Mouse (Mus musculus): Measurements from ENCODE around the gene Abr. TPM values are rescaled to one million over a fixed set of nuclear protein-coding genes. Genes with fewer than 3 reads are reported as not detected.

The Abr gene
- polyA plus RNA-seq, 1 experiment = 170 TPM

- 31% methylated on average over 3 of the region's 3 CpGs for WGBS
- H3K27ac ChIP-seq (ENCODE audit: insufficient read depth, low read length) = no peak overlapping the region
- no peaks in the 10 kb centered on the region for H3K27me3 ChIP-seq (ENCODE audit: control insufficient read depth, insufficient read depth, low read length)
- TF ChIP-seq POLR2A (IDR thresholded peaks at IDR 0.05; ENCODE audit: borderline replicate concordance, insufficient read depth, low read length) = no peak
- TF ChIP-seq CTCF (IDR thresholded peaks at IDR 0.05; ENCODE audit: borderline replicate concordance, insufficient read depth, low read depth, low read length) = no peak
- H3K4me1 ChIP-seq (ENCODE audit: control insufficient read depth, insufficient read depth, low read length) = no peaks in the 10 kb centered on the region
- no peak overlapping the region for H3K4me3 ChIP-seq (replicated peaks; ENCODE audit: insufficient read depth, low read depth, low read length)
- no peak for DNase-seq
These were observed 182.4 kb downstream of the Abr start for GRCm38 (mm10) chr11:76439666-76440065.

GRCm38 (mm10) chr11:76436864-76437437 is 185.2 kb downstream of the Abr start:
- 0 out of 2 replicates have a peak, but pooled peaks have one; percentile 16 for TF ChIP-seq POLR2A (IDR thresholded peaks at IDR 0.05; ENCODE audit: borderline replicate concordance, insufficient read depth, low read length)
- no peak for TF ChIP-seq CTCF (IDR thresholded peaks at IDR 0.05; ENCODE audit: borderline replicate concordance, insufficient read depth, low read depth, low read length)
- no peaks in the 10 kb centered on the region for H3K4me1 ChIP-seq (ENCODE audit: control insufficient read depth, insufficient read depth, low read length)
- H3K27me3 ChIP-seq (ENCODE audit: control insufficient read depth, insufficient read depth, low read length) = no peaks in the 10 kb centered on the region
- H3K27ac ChIP-seq (ENCODE audit: insufficient read depth, low read length) = no peak overlapping the region; the same call in 1 of the 2 replicates
- peak overlapping the region; percentile 55 for H3K4me3 ChIP-seq (replicated peaks; ENCODE audit: insufficient read depth, low read depth, low read length)
- peak; percentile 49 to 54 for DNase-seq
- WGBS = 11% methylated on average over 28 of the region's 28 CpGs

DNA sequence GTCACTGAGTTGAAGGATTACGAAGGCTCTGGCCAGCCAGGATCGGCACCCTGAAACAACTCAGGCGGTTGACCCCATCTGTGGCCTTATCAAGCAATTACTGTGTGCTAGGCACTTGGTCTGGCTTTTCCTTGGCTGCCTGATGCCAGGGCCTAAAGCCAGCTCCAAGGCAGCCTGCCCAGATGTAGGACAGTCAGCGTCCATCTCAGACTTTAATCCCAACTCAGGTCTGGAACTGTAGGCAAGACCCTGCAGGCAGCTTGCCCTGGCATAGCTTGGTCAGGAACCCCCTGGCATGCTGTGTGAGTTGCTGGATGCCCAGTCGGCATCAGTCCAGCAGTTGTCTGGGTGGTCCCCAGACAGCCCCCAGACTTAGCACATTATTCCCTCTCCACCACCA is 186.1 kb downstream of the Abr start:
- TF ChIP-seq POLR2A (IDR thresholded peaks at IDR 0.05; ENCODE audit: borderline replicate concordance, insufficient read depth, low read length) = no peak
- no peak for TF ChIP-seq CTCF (IDR thresholded peaks at IDR 0.05; ENCODE audit: borderline replicate concordance, insufficient read depth, low read depth, low read length)
- 67% methylated on average over 5 of the region's 5 CpGs for WGBS
- no peaks in the 10 kb centered on the region for H3K27me3 ChIP-seq (ENCODE audit: control insufficient read depth, insufficient read depth, low read length)
- no peak overlapping the region for H3K4me3 ChIP-seq (replicated peaks; ENCODE audit: insufficient read depth, low read depth, low read length)
- H3K4me1 ChIP-seq (ENCODE audit: control insufficient read depth, insufficient read depth, low read length) = no peaks in the 10 kb centered on the region
- DNase-seq = peak in 1 of 2 experiments; percentile 21
- no peak overlapping the region for H3K27ac ChIP-seq (ENCODE audit: insufficient read depth, low read length)

DNA sequence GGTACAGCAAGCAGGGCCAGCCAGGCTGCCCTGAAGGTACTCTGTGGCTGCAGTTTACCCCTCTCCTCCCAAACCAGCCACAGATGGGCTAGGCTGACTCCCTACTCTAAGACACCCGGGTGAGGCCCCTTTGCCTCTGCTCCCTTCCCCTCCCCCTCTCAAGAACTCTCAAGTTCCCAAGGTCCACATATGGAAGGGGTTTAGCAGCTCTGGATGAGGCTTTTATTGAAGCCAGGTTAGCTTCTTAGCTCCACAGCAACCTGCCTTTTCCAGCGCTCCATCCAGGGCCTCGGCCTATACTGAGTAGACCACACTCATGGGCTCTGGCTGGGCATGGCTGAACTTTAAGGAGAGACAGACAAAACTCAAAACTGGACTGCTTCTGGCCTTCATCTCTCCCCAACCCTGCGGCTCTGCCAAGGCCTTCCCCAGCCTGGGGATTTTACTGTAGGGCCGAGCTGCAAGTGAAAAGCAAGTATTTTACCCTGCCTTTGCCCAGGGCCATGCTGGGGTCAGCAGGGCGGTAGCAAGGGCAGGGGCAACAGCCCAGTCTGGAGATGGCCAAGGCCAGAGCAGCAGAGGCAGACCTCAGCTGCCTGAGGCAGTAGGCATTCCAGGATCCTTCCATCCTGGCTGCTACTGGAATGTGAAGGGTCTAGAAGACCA is 192.0 kb downstream of the Abr start:
- WGBS = 70% methylated on average over 6 of the region's 6 CpGs
- Histone ChIP-seq H3K4me3 (replicated peaks; ENCODE audit: insufficient read depth, low read depth, low read length) (no peak overlapping the region), H3K4me1 (ENCODE audit: control insufficient read depth, insufficient read depth, low read length) (no peaks in the 10 kb centered on the region), H3K27me3 (ENCODE audit: control insufficient read depth, insufficient read depth, low read length) (no peaks in the 10 kb centered on the region), H3K27ac (ENCODE audit: insufficient read depth, low read length) (no peak overlapping the region)
- no peak for TF ChIP-seq CTCF (IDR thresholded peaks at IDR 0.05; ENCODE audit: borderline replicate concordance, insufficient read depth, low read depth, low read length)
- TF ChIP-seq POLR2A (IDR thresholded peaks at IDR 0.05; ENCODE audit: borderline replicate concordance, insufficient read depth, low read length) = no peak
- DNase-seq = no peak

GRCm38 (mm10) chr11:76429556-76429955 is 192.6 kb downstream of the Abr start:
- no peaks in the 10 kb centered on the region for H3K27me3 ChIP-seq (ENCODE audit: control insufficient read depth, insufficient read depth, low read length)
- no peaks in the 10 kb centered on the region for H3K4me1 ChIP-seq (ENCODE audit: control insufficient read depth, insufficient read depth, low read length)
- no peak overlapping the region for H3K4me3 ChIP-seq (replicated peaks; ENCODE audit: insufficient read depth, low read depth, low read length)
- peak in 1 of 2 experiments; percentile 44 for DNase-seq
- 48% methylated on average over 7 of the region's 7 CpGs for WGBS
- no peak overlapping the region for H3K27ac ChIP-seq (ENCODE audit: insufficient read depth, low read length)
- TF ChIP-seq CTCF (IDR thresholded peaks at IDR 0.05; ENCODE audit: borderline replicate concordance, insufficient read depth, low read depth, low read length) (no peak), POLR2A (IDR thresholded peaks at IDR 0.05; ENCODE audit: borderline replicate concordance, insufficient read depth, low read length) (no peak)

GRCm38 (mm10) chr11:76429046-76429445 is 193.1 kb downstream of the Abr start:
- H3K27ac ChIP-seq (ENCODE audit: insufficient read depth, low read length) = no peak overlapping the region
- no peak for DNase-seq
- WGBS = 68% methylated on average over 4 of the region's 4 CpGs
- H3K4me1 ChIP-seq (ENCODE audit: control insufficient read depth, insufficient read depth, low read length) = no peaks in the 10 kb centered on the region
- no peak overlapping the region for H3K4me3 ChIP-seq (replicated peaks; ENCODE audit: insufficient read depth, low read depth, low read length)
- no peak for TF ChIP-seq CTCF (IDR thresholded peaks at IDR 0.05; ENCODE audit: borderline replicate concordance, insufficient read depth, low read depth, low read length)
- TF ChIP-seq POLR2A (IDR thresholded peaks at IDR 0.05; ENCODE audit: borderline replicate concordance, insufficient read depth, low read length) = no peak
- no peaks in the 10 kb centered on the region for H3K27me3 ChIP-seq (ENCODE audit: control insufficient read depth, insufficient read depth, low read length)

- DNase-seq = no peak
- H3K4me1 ChIP-seq (ENCODE audit: control insufficient read depth, insufficient read depth, low read length) = no peaks in the 10 kb centered on the region
- H3K27ac ChIP-seq (ENCODE audit: insufficient read depth, low read length) = no peak overlapping the region
- H3K4me3 ChIP-seq (replicated peaks; ENCODE audit: insufficient read depth, low read depth, low read length) = no peak overlapping the region
- no peaks in the 10 kb centered on the region for H3K27me3 ChIP-seq (ENCODE audit: control insufficient read depth, insufficient read depth, low read length)
- WGBS = 74% methylated on average over 3 of the region's 3 CpGs
- no peak for TF ChIP-seq CTCF (IDR thresholded peaks at IDR 0.05; ENCODE audit: borderline replicate concordance, insufficient read depth, low read depth, low read length)
- no peak for TF ChIP-seq POLR2A (IDR thresholded peaks at IDR 0.05; ENCODE audit: borderline replicate concordance, insufficient read depth, low read length)
These were observed 194.3 kb downstream of the Abr start for GRCm38 (mm10) chr11:76427781-76428180.

DNA sequence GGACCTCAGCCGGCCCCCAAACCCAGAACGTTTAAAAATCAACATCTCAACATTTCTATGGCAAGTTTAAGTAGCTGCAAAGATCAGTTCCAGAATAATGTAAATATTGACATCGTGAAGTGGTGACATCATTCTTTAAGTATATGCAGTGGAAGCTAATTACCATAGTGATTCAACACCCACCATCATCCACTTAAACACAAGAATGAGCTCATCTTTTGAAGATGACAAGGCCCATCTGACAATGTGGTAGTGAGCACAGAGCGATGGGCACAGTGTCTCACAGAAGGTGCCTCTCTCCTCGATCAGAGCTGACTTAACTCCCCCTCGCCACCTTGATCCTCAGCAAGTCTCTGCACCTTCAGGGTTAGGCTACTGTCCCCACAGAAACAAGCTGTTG is 196.4 kb downstream of the Abr start:
- no peak for TF ChIP-seq CTCF (IDR thresholded peaks at IDR 0.05; ENCODE audit: borderline replicate concordance, insufficient read depth, low read depth, low read length)
- no peak for TF ChIP-seq POLR2A (IDR thresholded peaks at IDR 0.05; ENCODE audit: borderline replicate concordance, insufficient read depth, low read length)
- H3K4me1 ChIP-seq (ENCODE audit: control insufficient read depth, insufficient read depth, low read length) = no peaks in the 10 kb centered on the region
- 83% methylated on average over 6 of the region's 6 CpGs for WGBS
- no peak overlapping the region for H3K4me3 ChIP-seq (replicated peaks; ENCODE audit: insufficient read depth, low read depth, low read length)
- no peaks in the 10 kb centered on the region for H3K27me3 ChIP-seq (ENCODE audit: control insufficient read depth, insufficient read depth, low read length)
- no peak for DNase-seq
- no peak overlapping the region for H3K27ac ChIP-seq (ENCODE audit: insufficient read depth, low read length)

All from cerebellum, adult 2 months (tissue).